Mouse (Mus musculus): Measurements from ENCODE around the gene Yy1. TPM values are rescaled to one million over a fixed set of nuclear protein-coding genes. Genes with fewer than 3 reads are reported as not detected.

The Yy1 gene
- polyA plus RNA-seq, 1 experiment from 2014 or later, result 7.7 TPM

GRCm38 (mm10) chr12:108760016-108760415, 32.8 kb upstream of the Yy1 start:
- H3K27me3 ChIP-seq, result no peaks in the 10 kb centered on the region
- H3K4me1 ChIP-seq (replicated peaks), result peaks cover 63% of the 10 kb centered on the region
- no peak for ATAC-seq (ENCODE audit: low read depth)
- WGBS (ENCODE audit: insufficient replicate concordance), result 64% methylated on average over 6 of the region's 6 CpGs
- DNase-seq, result no peak
- no peaks in the 10 kb centered on the region for H3K9me3 ChIP-seq (replicated peaks)
- no peaks in the 10 kb centered on the region for H3K36me3 ChIP-seq
- no peak overlapping the region for H3K27ac ChIP-seq
- H3K4me2 ChIP-seq, result no peak overlapping the region
- H3K4me3 ChIP-seq (replicated peaks), result no peak overlapping the region
- no peak overlapping the region for H3K9ac ChIP-seq

GRCm38 (mm10) chr12:108760500-108761020, 32.2 kb upstream of the Yy1 start:
- H3K27ac ChIP-seq, result peak overlapping the region; percentile 72
- no peaks in the 10 kb centered on the region for H3K36me3 ChIP-seq
- H3K9me3 ChIP-seq (replicated peaks), result no peaks in the 10 kb centered on the region
- H3K4me3 ChIP-seq (replicated peaks), result no peak overlapping the region
- DNase-seq (no peak), ATAC-seq (ENCODE audit: low read depth) (no peak)
- H3K4me2 ChIP-seq, result no peak overlapping the region
- 53% methylated on average over 9 of the region's 9 CpGs for WGBS (ENCODE audit: insufficient replicate concordance)
- no peak overlapping the region for H3K9ac ChIP-seq
- H3K4me1 ChIP-seq (replicated peaks), result peaks cover 69% of the 10 kb centered on the region
- no peaks in the 10 kb centered on the region for H3K27me3 ChIP-seq

GRCm38 (mm10) chr12:108761209-108761608, 31.6 kb upstream of the Yy1 start:
- Histone ChIP-seq H3K4me2 (no peak overlapping the region), H3K9ac (0 out of 2 replicates have a peak overlapping the region, but pooled peaks have one; percentile 12), H3K4me1 (replicated peaks) (peaks cover 75% of the 10 kb centered on the region), H3K36me3 (no peaks in the 10 kb centered on the region), H3K27ac (peak overlapping the region; percentile 72), H3K4me3 (replicated peaks) (no peak overlapping the region), H3K9me3 (replicated peaks) (no peaks in the 10 kb centered on the region), H3K27me3 (no peaks in the 10 kb centered on the region)
- ATAC-seq (ENCODE audit: low read depth), result no peak
- no peak for DNase-seq
- WGBS (ENCODE audit: insufficient replicate concordance), result 25% methylated on average over 4 of the region's 4 CpGs

GRCm38 (mm10) chr12:108761665-108762064, 31.1 kb upstream of the Yy1 start:
- ATAC-seq (ENCODE audit: low read depth) (no peak), DNase-seq (no peak)
- Histone ChIP-seq H3K4me1 (replicated peaks) (peaks cover 78% of the 10 kb centered on the region), H3K27ac (0 out of 2 replicates have a peak overlapping the region, but pooled peaks have one; percentile 72), H3K4me3 (replicated peaks) (no peak overlapping the region), H3K9ac (no peak overlapping the region), H3K4me2 (no peak overlapping the region), H3K9me3 (replicated peaks) (no peaks in the 10 kb centered on the region), H3K27me3 (no peaks in the 10 kb centered on the region; the same call in 1 of the 2 replicates), H3K36me3 (no peaks in the 10 kb centered on the region)
- 49% methylated on average over 4 of the region's 4 CpGs for WGBS (ENCODE audit: insufficient replicate concordance)

- peak overlapping the region; percentile 40 for H3K4me3 ChIP-seq (replicated peaks)
- peak overlapping the region; percentile 68 for H3K9ac ChIP-seq
- H3K4me1 ChIP-seq (replicated peaks), result peaks cover 74% of the 10 kb centered on the region
- peak overlapping the region; percentile 88 for H3K27ac ChIP-seq
- 13% methylated on average over 9 of the region's 9 CpGs for WGBS (ENCODE audit: insufficient replicate concordance)
- peak overlapping the region; percentile 69 for H3K4me2 ChIP-seq
- H3K27me3 ChIP-seq, result no peaks in the 10 kb centered on the region; the same call in 1 of the 2 replicates
- no peaks in the 10 kb centered on the region for H3K9me3 ChIP-seq (replicated peaks)
- peak; percentile 76 for DNase-seq
- peak; percentile 86 for ATAC-seq (ENCODE audit: low read depth)
- no peaks in the 10 kb centered on the region for H3K36me3 ChIP-seq
These were observed 29.5 kb upstream of the Yy1 start for GRCm38 (mm10) chr12:108763057-108763796.

GRCm38 (mm10) chr12:108764917-108765678, 27.7 kb upstream of the Yy1 start:
- no peaks in the 10 kb centered on the region for H3K9me3 ChIP-seq (replicated peaks)
- H3K4me3 ChIP-seq (replicated peaks), result peak overlapping the region; percentile 58
- no peaks in the 10 kb centered on the region for H3K36me3 ChIP-seq
- H3K9ac ChIP-seq, result peak overlapping the region; percentile 70
- H3K4me2 ChIP-seq, result peak overlapping the region; percentile 79
- no peak for DNase-seq
- H3K4me1 ChIP-seq (replicated peaks), result peaks cover 75% of the 10 kb centered on the region
- 40% methylated on average over 22 of the region's 22 CpGs for WGBS (ENCODE audit: insufficient replicate concordance)
- ATAC-seq (ENCODE audit: low read depth), result no peak
- H3K27me3 ChIP-seq, result no peaks in the 10 kb centered on the region; the same call in 1 of the 2 replicates
- peak overlapping the region; percentile 71 for H3K27ac ChIP-seq

GRCm38 (mm10) chr12:108765751-108766221, 27.0 kb upstream of the Yy1 start:
- Histone ChIP-seq H3K9ac (peak overlapping the region; percentile 70), H3K9me3 (replicated peaks) (no peaks in the 10 kb centered on the region), H3K4me1 (replicated peaks) (peaks cover 69% of the 10 kb centered on the region), H3K27me3 (no peaks in the 10 kb centered on the region; the same call in 1 of the 2 replicates), H3K36me3 (no peaks in the 10 kb centered on the region), H3K4me3 (replicated peaks) (peak overlapping the region; percentile 58), H3K27ac (peak overlapping the region; percentile 71), H3K4me2 (peak overlapping the region; percentile 79)
- DNase-seq (peak; percentile 53), ATAC-seq (ENCODE audit: low read depth) (peak; percentile 40)
- WGBS (ENCODE audit: insufficient replicate concordance), result 3% methylated on average over 14 of the region's 14 CpGs

GRCm38 (mm10) chr12:108766316-108766715, 26.5 kb upstream of the Yy1 start:
- DNase-seq, result no peak
- Histone ChIP-seq H3K4me1 (replicated peaks) (peaks cover 63% of the 10 kb centered on the region), H3K9me3 (replicated peaks) (no peaks in the 10 kb centered on the region), H3K4me3 (replicated peaks) (peak overlapping the region; percentile 58), H3K36me3 (no peaks in the 10 kb centered on the region), H3K27ac (peak overlapping the region; percentile 71), H3K9ac (peak overlapping the region; percentile 70), H3K27me3 (no peaks in the 10 kb centered on the region; the same call in 1 of the 2 replicates), H3K4me2 (peak overlapping the region; percentile 79)
- no peak for ATAC-seq (ENCODE audit: low read depth)
- 31% methylated on average over 10 of the region's 10 CpGs for WGBS (ENCODE audit: insufficient replicate concordance)

- no peak overlapping the region; the same call in 1 of the 2 replicates for H3K27ac ChIP-seq
- 10% methylated on average over 7 of the region's 7 CpGs for WGBS (ENCODE audit: insufficient replicate concordance)
- DNase-seq (no peak), ATAC-seq (ENCODE audit: low read depth) (no peak)
- H3K9me3 ChIP-seq (replicated peaks), result no peaks in the 10 kb centered on the region
- no peak overlapping the region for H3K9ac ChIP-seq
- H3K4me3 ChIP-seq (replicated peaks), result 0 out of 2 replicates have a peak overlapping the region, but pooled peaks have one; percentile 58
- H3K4me2 ChIP-seq, result peak overlapping the region; percentile 79
- H3K27me3 ChIP-seq, result no peaks in the 10 kb centered on the region; the same call in 1 of the 2 replicates
- no peaks in the 10 kb centered on the region for H3K36me3 ChIP-seq
- H3K4me1 ChIP-seq (replicated peaks), result peaks cover 58% of the 10 kb centered on the region
These were observed 25.9 kb upstream of the Yy1 start for GRCm38 (mm10) chr12:108766866-108767265.

- H3K27me3 ChIP-seq, result no peaks in the 10 kb centered on the region; the same call in 1 of the 2 replicates
- 61% methylated on average over 11 of the region's 11 CpGs for WGBS (ENCODE audit: insufficient replicate concordance)
- H3K9ac ChIP-seq, result no peak overlapping the region
- no peaks in the 10 kb centered on the region for H3K9me3 ChIP-seq (replicated peaks)
- no peaks in the 10 kb centered on the region for H3K36me3 ChIP-seq
- no peak for ATAC-seq (ENCODE audit: low read depth)
- H3K27ac ChIP-seq, result 0 out of 2 replicates have a peak overlapping the region, but pooled peaks have one; percentile 6
- peaks cover 48% of the 10 kb centered on the region for H3K4me1 ChIP-seq (replicated peaks)
- no peak overlapping the region for H3K4me2 ChIP-seq
- H3K4me3 ChIP-seq (replicated peaks), result no peak overlapping the region
- no peak for DNase-seq
These were observed 24.4 kb upstream of the Yy1 start for GRCm38 (mm10) chr12:108768196-108768854.
